Mouse (Mus musculus) cerebellum, postnatal 14 days (tissue): Measurements from ENCODE around the gene Zfp819.
"Not testable (repeated sequence)": the region's sequence is repeated elsewhere in the genome, so short reads cannot be mapped to it uniquely, and the experiment has no call there.

Experiments used
- DNase-seq, 2 experiments: peaks; one replicate each; pipeline ENCODE4 v3.0.0; 2021; ENCODE audit warnings: mixed read lengths in 2 of 2

The Zfp819 gene

GRCm38 (mm10) chr7:43643046-43643652 is 36.2 kb downstream of the Zfp819 start:
- DNase-seq = no peak

DNA sequence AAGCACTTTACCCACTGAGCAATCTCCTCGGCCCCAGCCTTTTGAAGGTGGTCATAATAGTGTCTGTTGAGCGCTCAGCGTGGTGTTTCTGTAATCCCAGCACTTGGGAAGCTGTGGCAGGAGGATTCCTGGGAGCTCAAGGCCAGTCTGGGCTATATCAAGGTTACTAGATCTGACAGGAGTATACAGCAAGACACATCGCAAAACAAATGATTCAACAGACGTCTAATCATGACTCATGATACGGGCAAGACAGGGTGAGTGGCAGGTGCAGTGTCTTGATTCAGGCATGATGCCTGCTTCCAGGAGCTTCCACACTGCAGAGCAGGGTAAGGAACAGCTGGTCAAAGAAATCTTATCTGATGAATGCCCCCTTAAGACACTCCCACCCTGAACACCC is 45.7 kb downstream of the Zfp819 start:
- no peak for DNase-seq

DNA sequence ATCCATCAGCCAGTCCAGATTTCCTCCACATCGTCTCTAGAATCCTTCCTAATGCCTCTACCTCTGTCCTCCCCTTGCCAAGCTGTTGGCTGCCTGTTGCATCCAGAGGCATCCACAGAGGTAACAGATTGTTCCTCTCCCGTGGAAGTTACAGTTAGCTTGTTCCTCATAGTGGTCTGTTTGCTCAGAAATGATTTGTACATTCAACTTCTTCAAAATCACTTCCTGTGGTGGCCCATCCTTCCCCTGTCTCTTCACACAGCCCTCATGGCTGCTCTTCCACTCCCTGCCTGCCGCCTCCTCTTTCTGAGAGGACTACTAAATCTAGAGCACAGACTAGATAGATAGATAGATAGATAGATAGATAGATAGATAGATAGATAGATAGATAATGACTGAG is 47.5 kb downstream of the Zfp819 start:
- DNase-seq = no peak

DNA sequence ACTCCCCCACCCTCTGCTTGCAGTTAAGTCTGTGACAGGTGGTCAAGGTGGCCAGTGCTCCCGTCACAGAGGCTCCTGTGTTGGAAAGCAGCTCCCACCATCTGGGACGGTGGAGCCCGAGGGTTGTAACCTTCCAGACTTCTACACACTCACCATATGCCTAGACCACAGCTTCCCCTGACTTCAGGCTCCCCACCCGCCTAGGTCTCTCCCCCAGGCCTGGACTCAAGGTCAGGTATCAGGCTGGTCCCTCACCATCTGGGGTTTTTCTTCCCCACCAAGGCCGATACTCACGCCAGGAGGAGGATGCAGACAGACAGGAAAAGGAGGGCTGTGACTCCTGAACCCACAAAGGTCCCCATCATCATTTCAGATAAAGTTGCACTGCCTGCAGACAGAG is 49.3 kb downstream of the Zfp819 start:
- DNase-seq = no peak

DNA sequence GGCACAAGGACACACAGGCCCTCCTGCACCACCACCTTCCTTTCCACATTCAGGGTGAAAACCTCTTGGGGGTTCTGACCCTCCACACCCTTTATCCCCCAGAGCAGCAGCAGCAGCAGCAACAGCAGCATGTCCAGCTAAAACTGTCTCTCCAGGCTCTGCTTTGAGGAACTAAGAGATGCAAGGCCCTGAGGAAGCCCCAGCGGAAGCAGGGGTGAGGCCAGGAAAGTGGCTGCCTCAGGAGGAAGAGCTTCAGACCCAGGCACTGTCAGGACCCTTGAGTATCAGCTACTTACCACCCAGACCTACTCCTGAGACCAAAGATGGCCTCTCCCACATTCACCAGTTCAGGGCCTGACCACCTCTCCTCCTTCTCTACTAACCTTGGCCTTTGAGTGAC is 53.0 kb downstream of the Zfp819 start, which contains the start of gene Siglece:
Gene Siglece (minus strand): TSS at position 160 of the 400 bp plus-strand sequence.
- DNase-seq = no peak

GRCm38 (mm10) chr7:43662804-43663203 is 55.8 kb downstream of the Zfp819 start:
- no peak for DNase-seq

DNA sequence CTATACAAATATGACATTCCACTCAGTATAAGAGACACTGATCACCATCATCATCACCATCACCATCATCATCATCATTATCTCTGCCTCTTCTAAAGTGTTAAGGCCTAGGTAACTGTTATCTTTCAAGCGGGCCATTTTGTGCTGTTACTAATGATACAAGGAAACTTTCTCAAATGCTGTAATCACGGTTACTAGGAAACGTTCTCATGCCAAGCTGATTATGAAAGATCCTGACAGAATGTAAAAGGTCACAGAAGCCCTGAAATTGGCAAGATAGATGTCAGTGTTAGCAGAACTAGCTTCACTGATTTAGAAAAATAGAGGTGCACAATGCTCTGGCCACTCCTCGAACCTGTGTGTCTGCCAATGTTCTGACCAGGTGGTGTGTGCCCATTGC is 60.3 kb downstream of the Zfp819 start:
- DNase-seq = not testable (repeated sequence)
